Mouse (Mus musculus) midbrain, embryonic 13.5 days (tissue): Measurements from ENCODE around the gene BC107364. TPM values are rescaled to one million over a fixed set of nuclear protein-coding genes. Genes with fewer than 3 reads are reported as not detected.
"Not testable (repeated sequence)": the region's sequence is repeated elsewhere in the genome, so short reads cannot be mapped to it uniquely, and the experiment has no call there.

Experiments
- ATAC-seq: fragments of 200-750 bp; cut with Nextera tagmentation; 2 replicates; pipeline ENCODE4 v1.8.0; 2017; ENCODE audit warnings: mild to moderate bottlenecking, moderate TSS enrichment, moderate library complexity
- H3K27ac ChIP-seq: fragments of 300-500 bp; sonication (generic); 2 replicates; pipeline ENCODE4 v1.5.1; 2015; ENCODE audit warnings: inconsistent platforms, mild to moderate bottlenecking, moderate library complexity
- H3K27me3 ChIP-seq: fragments of 300-500 bp; sonication (generic); 2 replicates; pipeline ENCODE4 v1.6.1; 2015; ENCODE audit warnings: mild to moderate bottlenecking, inconsistent platforms
- H3K36me3 ChIP-seq: fragments of 300-500 bp; sonication (generic); 2 replicates; pipeline ENCODE4 v1.6.1; 2015; ENCODE audit warnings: mild to moderate bottlenecking, inconsistent platforms
- H3K4me1 ChIP-seq: fragments of 300-500 bp; sonication (generic); replicated peaks from 2 replicates; pipeline ENCODE4 v1.6.1; 2015; ENCODE audit warnings: inconsistent platforms
- H3K4me2 ChIP-seq: fragments of 300-500 bp; sonication (generic); replicated peaks from 2 replicates; pipeline ENCODE4 v1.6.1; 2015; ENCODE audit warnings: moderate library complexity, mild to moderate bottlenecking, inconsistent platforms
- H3K4me3 ChIP-seq: fragments of 300-500 bp; sonication (generic); replicated peaks from 2 replicates; pipeline ENCODE4 v1.5.1; 2015; ENCODE audit warnings: mild to moderate bottlenecking, inconsistent platforms
- H3K9ac ChIP-seq: fragments of 300-500 bp; sonication (generic); replicated peaks from 2 replicates; pipeline ENCODE4 v1.6.1; 2015; ENCODE audit warnings: mild to moderate bottlenecking, inconsistent platforms
- H3K9me3 ChIP-seq: fragments of 300-500 bp; sonication (generic); 2 replicates; pipeline ENCODE4 v1.6.1; 2016; ENCODE audit warnings: mild to moderate bottlenecking, inconsistent platforms
- WGBS: fragments of 180-500 bp; shearing (Covaris S2); methylation state at CpG from one replicate; pipeline ENCODE4 v1.1.7; 2015; 5-methylcytosine and 5-hydroxymethylcytosine counted together
- polyA plus RNA-seq: library from polyadenylated mRNA; unstranded; fragments of >200 nt; fragmentation: Nextera tagmentation; extraction: Ambion mirVana; gene quantifications from 2 replicates; pipeline ENCODE4 v1.2.1, GENCODE M21; 2015

BC107364 gene
- polyA plus RNA-seq, 1 experiment from 2014 or later: not detected

GRCm38 (mm10) chr3:96432207-96432606 is 19.9 kb downstream of the BC107364 start:
- peaks cover 7% of the 10 kb centered on the region; the same call in 1 of the 2 replicates for H3K4me1 ChIP-seq
- 4% methylated on average over 3 of the region's 3 CpGs for WGBS
- H3K4me2 ChIP-seq: no peak overlapping the region
- H3K36me3 ChIP-seq: no peaks in the 10 kb centered on the region
- H3K9ac ChIP-seq: no peak overlapping the region
- no peaks in the 10 kb centered on the region for H3K9me3 ChIP-seq
- H3K27ac ChIP-seq: no peak overlapping the region
- no peak for ATAC-seq
- H3K4me3 ChIP-seq: no peak overlapping the region
- peaks cover 66% of the 10 kb centered on the region for H3K27me3 ChIP-seq

DNA sequence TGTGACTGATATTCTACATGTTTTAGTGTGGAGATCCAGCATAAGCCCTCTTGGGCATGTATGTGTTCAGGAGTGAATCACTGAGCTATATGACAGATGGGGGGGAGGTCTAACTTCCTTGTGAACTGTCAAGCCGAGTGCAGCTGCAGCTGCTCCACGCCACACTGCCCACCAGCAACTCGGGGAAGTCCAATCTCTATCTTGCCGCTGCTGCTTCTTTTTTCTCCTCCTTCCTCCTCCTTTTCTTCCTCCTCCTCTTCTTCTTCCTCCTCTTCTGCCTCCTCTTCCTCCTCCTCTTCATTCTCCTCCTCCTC is 22.3 kb downstream of the BC107364 start:
- Histone ChIP-seq H3K4me3 (no peak overlapping the region), H3K9me3 (no peaks in the 10 kb centered on the region), H3K36me3 (no peaks in the 10 kb centered on the region), H3K27ac (no peak overlapping the region), H3K4me1 (no peaks in the 10 kb centered on the region), H3K9ac (no peak overlapping the region), H3K4me2 (no peak overlapping the region), H3K27me3 (peaks cover 59% of the 10 kb centered on the region)
- 72% methylated on average over 4 of the region's 4 CpGs for WGBS
- ATAC-seq: no peak

- Histone ChIP-seq H3K36me3 (no peaks in the 10 kb centered on the region), H3K4me2 (no peak overlapping the region), H3K27me3 (peaks cover 54% of the 10 kb centered on the region), H3K27ac (no peak overlapping the region), H3K9me3 (no peaks in the 10 kb centered on the region), H3K4me1 (no peaks in the 10 kb centered on the region), H3K4me3 (no peak overlapping the region), H3K9ac (no peak overlapping the region)
- 87% methylated on average over 13 of the region's 13 CpGs for WGBS
- ATAC-seq: no peak
These were observed 22.9 kb downstream of the BC107364 start for GRCm38 (mm10) chr3:96428941-96429818.

- ATAC-seq: no peak
- Histone ChIP-seq H3K4me2 (no peak overlapping the region), H3K36me3 (no peaks in the 10 kb centered on the region), H3K4me3 (no peak overlapping the region), H3K9ac (no peak overlapping the region), H3K4me1 (no peaks in the 10 kb centered on the region), H3K27ac (no peak overlapping the region), H3K27me3 (peaks cover 44% of the 10 kb centered on the region), H3K9me3 (no peaks in the 10 kb centered on the region)
- WGBS: 8% methylated on average over 16 of the region's 16 CpGs
These were observed 24.2 kb downstream of the BC107364 start for GRCm38 (mm10) chr3:96427761-96428462.

DNA sequence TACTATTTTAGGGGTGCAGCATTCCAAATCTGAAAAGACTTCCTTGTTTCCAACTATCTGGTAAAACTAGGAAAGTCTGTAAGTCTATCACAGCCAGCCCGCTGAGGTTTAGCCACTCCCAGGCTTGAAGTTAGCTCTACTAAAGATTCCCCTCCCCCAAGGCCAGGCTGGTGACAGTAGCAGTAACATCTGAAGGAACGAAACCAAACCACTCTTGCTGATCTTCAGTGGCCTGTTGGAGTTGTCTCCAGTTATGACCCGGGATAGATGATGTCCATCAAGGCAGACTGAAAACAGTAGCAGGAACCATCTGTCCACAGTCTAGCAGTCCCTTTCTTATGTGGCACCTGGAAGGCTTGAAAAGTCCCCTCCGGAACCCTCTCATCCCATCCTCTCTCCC is 24.8 kb downstream of the BC107364 start:
- Histone ChIP-seq H3K4me1 (no peaks in the 10 kb centered on the region), H3K27ac (no peak overlapping the region), H3K36me3 (no peaks in the 10 kb centered on the region), H3K4me3 (no peak overlapping the region), H3K4me2 (no peak overlapping the region), H3K9me3 (no peaks in the 10 kb centered on the region), H3K9ac (no peak overlapping the region), H3K27me3 (peaks cover 48% of the 10 kb centered on the region)
- 14% methylated on average over 4 of the region's 4 CpGs for WGBS
- ATAC-seq: no peak

DNA sequence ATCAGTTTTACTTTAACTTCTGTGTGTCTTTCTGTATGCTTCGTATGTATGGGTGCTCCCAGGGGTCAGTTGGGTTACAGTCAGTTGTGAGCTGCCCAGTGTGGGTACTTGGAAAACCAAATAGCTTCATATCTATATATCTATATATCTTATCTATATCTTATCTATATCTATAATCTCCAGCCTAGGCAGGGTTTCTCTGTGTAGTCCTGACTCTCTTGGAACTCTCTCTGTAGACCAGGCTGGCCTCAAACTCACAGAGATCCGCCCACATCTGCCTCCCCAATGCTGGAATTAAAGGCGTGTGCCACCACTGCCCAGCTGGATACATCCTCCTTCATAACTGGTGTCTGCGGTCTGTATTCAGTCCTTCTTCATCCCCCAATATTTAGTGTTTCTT is 25.8 kb downstream of the BC107364 start:
- H3K4me2 ChIP-seq: no peak overlapping the region
- no peak overlapping the region for H3K4me3 ChIP-seq
- no peak for ATAC-seq
- 79% methylated on average over 4 of the region's 4 CpGs for whole genome bisulfite sequencing
- no peaks in the 10 kb centered on the region for H3K9me3 ChIP-seq
- H3K36me3 ChIP-seq: no peaks in the 10 kb centered on the region
- no peak overlapping the region for H3K9ac ChIP-seq
- H3K27ac ChIP-seq: no peak overlapping the region
- H3K4me1 ChIP-seq: no peaks in the 10 kb centered on the region
- H3K27me3 ChIP-seq: peaks cover 56% of the 10 kb centered on the region

DNA sequence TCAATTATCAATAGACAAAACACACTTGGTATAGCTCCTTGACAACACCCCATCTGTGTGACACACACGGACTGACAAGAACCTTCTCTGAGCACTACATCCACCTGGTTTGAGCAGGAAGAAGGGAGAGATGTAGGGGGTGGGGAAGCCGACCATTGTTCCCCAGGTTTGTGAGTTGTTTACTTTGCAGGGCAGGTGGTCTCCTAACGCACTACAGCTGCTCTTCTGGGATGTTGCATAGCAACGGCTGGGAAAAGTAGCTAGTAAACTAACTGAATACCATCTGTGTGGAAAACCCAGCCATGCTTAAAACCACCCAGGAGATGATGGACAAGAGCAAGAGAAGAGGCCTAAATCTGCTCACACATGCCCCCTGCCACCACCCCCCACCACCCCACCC is 27.7 kb downstream of the BC107364 start:
- H3K4me1 ChIP-seq, H3K27ac ChIP-seq, H3K36me3 ChIP-seq, H3K4me2 ChIP-seq, H3K4me3 ChIP-seq, ATAC-seq, H3K9me3 ChIP-seq, H3K9ac ChIP-seq: not testable (repeated sequence)
- 14% methylated on average over 4 of the region's 4 CpGs for WGBS
- H3K27me3 ChIP-seq: peaks cover 47% of the 10 kb centered on the region

- 13% methylated on average over 9 of the region's 9 CpGs for WGBS
- ATAC-seq: no peak
- Histone ChIP-seq H3K4me3 (no peak overlapping the region), H3K27me3 (peaks cover 41% of the 10 kb centered on the region), H3K9me3 (no peaks in the 10 kb centered on the region), H3K9ac (no peak overlapping the region), H3K4me2 (no peak overlapping the region), H3K27ac (no peak overlapping the region), H3K36me3 (no peaks in the 10 kb centered on the region), H3K4me1 (no peaks in the 10 kb centered on the region)
These were observed 28.2 kb downstream of the BC107364 start for GRCm38 (mm10) chr3:96423889-96424288.

- Histone ChIP-seq H3K27ac (no peak overlapping the region), H3K36me3 (no peaks in the 10 kb centered on the region), H3K4me1 (no peaks in the 10 kb centered on the region), H3K9me3 (no peaks in the 10 kb centered on the region), H3K27me3 (peaks cover 24% of the 10 kb centered on the region), H3K4me3 (no peak overlapping the region), H3K9ac (no peak overlapping the region), H3K4me2 (no peak overlapping the region)
- WGBS: 67% methylated on average over 3 of the region's 3 CpGs
- ATAC-seq: no peak
These were observed 31.3 kb downstream of the BC107364 start for GRCm38 (mm10) chr3:96420796-96421195.

DNA sequence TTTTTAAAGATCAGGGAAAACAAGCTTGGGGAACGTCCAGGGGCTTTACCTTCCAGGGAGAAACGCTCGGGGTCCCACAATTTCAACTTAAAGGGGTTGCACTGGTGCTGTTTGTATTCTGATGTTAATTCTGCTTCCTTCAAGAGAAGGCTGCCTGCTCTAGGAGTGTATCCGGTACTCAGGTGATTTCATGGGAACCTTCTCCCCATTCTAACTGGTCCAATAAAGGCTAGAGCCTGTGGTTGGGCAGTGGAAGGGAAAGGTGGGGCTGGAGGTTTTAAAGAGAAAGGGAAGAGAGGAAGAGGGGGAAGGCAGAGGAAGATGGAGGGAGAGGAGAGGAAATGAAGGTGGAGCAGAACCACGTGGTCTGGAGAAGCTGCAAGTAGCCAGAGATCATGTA is 33.2 kb downstream of the BC107364 start:
- not testable (repeated sequence) for H3K9me3 ChIP-seq, H3K4me3 ChIP-seq, H3K4me2 ChIP-seq, H3K9ac ChIP-seq, ATAC-seq, H3K27ac ChIP-seq, H3K36me3 ChIP-seq, H3K4me1 ChIP-seq
- WGBS: 73% methylated on average over 5 of the region's 5 CpGs
- peaks cover 18% of the 10 kb centered on the region for H3K27me3 ChIP-seq

DNA sequence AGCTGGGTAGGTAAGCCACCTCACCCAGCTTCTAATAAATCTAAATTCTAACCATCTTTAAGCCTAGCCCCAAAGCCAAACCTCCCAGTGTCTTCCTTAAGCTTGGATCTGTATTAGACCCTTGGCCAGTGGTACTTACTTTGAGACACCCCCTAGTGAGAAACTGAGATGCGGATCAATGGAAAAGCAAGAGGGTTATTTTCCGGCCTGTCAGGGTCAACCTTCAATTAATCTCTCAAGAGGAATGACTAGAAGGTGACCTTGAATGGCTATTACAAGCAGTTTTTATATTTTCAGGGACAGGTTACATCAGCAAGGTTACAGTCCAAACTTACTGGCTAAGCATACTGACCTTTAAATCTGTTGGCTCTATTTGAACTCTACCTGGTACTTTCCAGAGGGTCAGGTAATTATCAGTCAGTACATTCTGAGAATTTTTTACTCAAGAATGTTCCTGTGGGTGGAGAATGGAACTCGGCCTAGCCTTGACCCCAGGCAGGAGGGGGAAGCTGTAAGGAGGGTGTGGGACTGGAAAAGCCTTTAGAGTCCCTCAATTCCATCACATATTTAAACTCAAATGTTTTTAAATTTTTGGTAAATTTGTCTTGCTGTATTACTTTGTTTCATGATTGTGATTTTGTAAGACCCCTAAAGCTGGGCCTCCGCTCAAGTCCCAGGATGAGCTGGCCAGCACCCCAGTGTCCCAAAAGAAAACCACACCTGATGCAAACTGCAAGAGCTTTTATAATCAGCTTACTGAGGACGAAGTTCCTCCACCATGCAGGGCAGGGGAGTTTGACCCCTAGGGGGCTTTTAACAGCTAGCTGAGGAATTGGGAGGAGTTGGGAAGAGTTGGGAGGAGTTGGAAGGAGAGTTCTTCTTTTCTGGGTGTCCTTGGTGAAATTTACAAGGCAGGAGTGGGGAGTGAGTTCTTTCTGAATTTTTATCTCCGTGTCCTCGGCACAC is 34.0 kb downstream of the BC107364 start:
- Histone ChIP-seq H3K4me3 (no peak overlapping the region), H3K27me3 (peaks cover 18% of the 10 kb centered on the region), H3K27ac (no peak overlapping the region), H3K4me1 (peaks cover 8% of the 10 kb centered on the region; the same call in 1 of the 2 replicates), H3K4me2 (no peak overlapping the region), H3K9me3 (no peaks in the 10 kb centered on the region), H3K36me3 (no peaks in the 10 kb centered on the region), H3K9ac (no peak overlapping the region)
- ATAC-seq: no peak
- WGBS: 74% methylated on average over 7 of the region's 7 CpGs

- H3K4me1 ChIP-seq: peaks cover 8% of the 10 kb centered on the region; the same call in 1 of the 2 replicates
- 92% methylated on average over 6 of the region's 6 CpGs for WGBS
- H3K9me3 ChIP-seq: no peaks in the 10 kb centered on the region
- H3K27me3 ChIP-seq: peaks cover 9% of the 10 kb centered on the region; the same call in 1 of the 2 replicates
- H3K9ac ChIP-seq: no peak overlapping the region
- ATAC-seq: no peak
- H3K36me3 ChIP-seq: no peaks in the 10 kb centered on the region
- no peak overlapping the region for H3K4me3 ChIP-seq
- H3K27ac ChIP-seq: no peak overlapping the region
- H3K4me2 ChIP-seq: no peak overlapping the region
These were observed 35.5 kb downstream of the BC107364 start for GRCm38 (mm10) chr3:96416595-96416994.
